Mouse (Mus musculus) liver, postnatal 0 days (tissue): ENCODE results near the gene Th. TPM values are rescaled to one million over a fixed set of nuclear protein-coding genes. Genes with fewer than 3 reads are reported as not detected.

Source experiments
- ATAC-seq: fragments of 200-750 bp; cut with Nextera tagmentation; 2 replicates; pipeline ENCODE4 v1.8.0; 2017; ENCODE audit warnings: mild to moderate bottlenecking, moderate library complexity
- DNase-seq: peaks from one replicate; pipeline ENCODE4 v3.0.0-alpha.2; 2016
- H3K27ac ChIP-seq: fragments of 300-500 bp; sonication (generic); 2 replicates; pipeline ENCODE4 v1.5.1; 2014; ENCODE audit warnings: antibody characterized with exemption, moderate library complexity, mild to moderate bottlenecking, low read depth
- H3K27me3 ChIP-seq: fragments of 300-500 bp; sonication (generic); 2 replicates; pipeline ENCODE4 v1.6.1; 2014; ENCODE audit warnings: low read length, control low read depth, mixed read lengths; ENCODE audit not compliant: insufficient read depth
- H3K36me3 ChIP-seq: fragments of 300-500 bp; sonication (generic); replicated peaks from 2 replicates; pipeline ENCODE4 v1.6.1; 2014; ENCODE audit warnings: mild to moderate bottlenecking, control low read depth, low read length, moderate library complexity, mixed read lengths; ENCODE audit not compliant: insufficient read depth
- H3K4me1 ChIP-seq: fragments of 300-500 bp; sonication (generic); 2 replicates; pipeline ENCODE4 v1.6.1; 2014; ENCODE audit warnings: antibody characterized with exemption, mild to moderate bottlenecking, control low read depth; ENCODE audit not compliant: insufficient read depth
- H3K4me2 ChIP-seq: fragments of 300-500 bp; sonication (generic); 2 replicates; pipeline ENCODE4 v1.6.1; 2014; ENCODE audit warnings: low read depth, mild to moderate bottlenecking, low read length, moderate library complexity, mixed read lengths
- H3K4me3 ChIP-seq: fragments of 300-500 bp; sonication (generic); 2 replicates; pipeline ENCODE4 v1.5.1; 2014; ENCODE audit warnings: low read depth, low read length
- H3K9ac ChIP-seq: fragments of 300-500 bp; sonication (generic); replicated peaks from 2 replicates; pipeline ENCODE4 v1.6.1; 2014; ENCODE audit warnings: mild to moderate bottlenecking, moderate library complexity
- H3K9me3 ChIP-seq: fragments of 300-500 bp; sonication (generic); 2 replicates; pipeline ENCODE4 v1.6.1; 2016; ENCODE audit warnings: mild to moderate bottlenecking, control low read depth, low read length, mixed read lengths
- CTCF ChIP-seq: sonication (generic); IDR thresholded peaks from 2 replicates; pipeline ENCODE4 v1.5.1; 2016; ENCODE audit warnings: antibody characterized with exemption, low read depth
- EP300 ChIP-seq: IDR thresholded peaks from 2 replicates; pipeline ENCODE4 v1.6.1; 2016; ENCODE audit warnings: antibody characterized with exemption, low read depth, mild to moderate bottlenecking
- WGBS: fragments of 180-500 bp; shearing (Covaris S2); extraction: QIAGEN DNeasy Blood & Tissue Kit; methylation state at CpG from one replicate; pipeline ENCODE4 v1.1.7; 2014; ENCODE audit not compliant: insufficient replicate concordance; 5-methylcytosine and 5-hydroxymethylcytosine counted together
- polyA plus RNA-seq: library from polyadenylated mRNA; unstranded; fragments of >200 nt; fragmentation: Nextera tagmentation; extraction: Ambion mirVana; gene quantifications from 2 replicates; pipeline ENCODE4 v1.2.1, GENCODE M21; 2015

The Th gene
- polyA plus RNA-seq, 1 experiment from 2014 or later: not detected

DNA sequence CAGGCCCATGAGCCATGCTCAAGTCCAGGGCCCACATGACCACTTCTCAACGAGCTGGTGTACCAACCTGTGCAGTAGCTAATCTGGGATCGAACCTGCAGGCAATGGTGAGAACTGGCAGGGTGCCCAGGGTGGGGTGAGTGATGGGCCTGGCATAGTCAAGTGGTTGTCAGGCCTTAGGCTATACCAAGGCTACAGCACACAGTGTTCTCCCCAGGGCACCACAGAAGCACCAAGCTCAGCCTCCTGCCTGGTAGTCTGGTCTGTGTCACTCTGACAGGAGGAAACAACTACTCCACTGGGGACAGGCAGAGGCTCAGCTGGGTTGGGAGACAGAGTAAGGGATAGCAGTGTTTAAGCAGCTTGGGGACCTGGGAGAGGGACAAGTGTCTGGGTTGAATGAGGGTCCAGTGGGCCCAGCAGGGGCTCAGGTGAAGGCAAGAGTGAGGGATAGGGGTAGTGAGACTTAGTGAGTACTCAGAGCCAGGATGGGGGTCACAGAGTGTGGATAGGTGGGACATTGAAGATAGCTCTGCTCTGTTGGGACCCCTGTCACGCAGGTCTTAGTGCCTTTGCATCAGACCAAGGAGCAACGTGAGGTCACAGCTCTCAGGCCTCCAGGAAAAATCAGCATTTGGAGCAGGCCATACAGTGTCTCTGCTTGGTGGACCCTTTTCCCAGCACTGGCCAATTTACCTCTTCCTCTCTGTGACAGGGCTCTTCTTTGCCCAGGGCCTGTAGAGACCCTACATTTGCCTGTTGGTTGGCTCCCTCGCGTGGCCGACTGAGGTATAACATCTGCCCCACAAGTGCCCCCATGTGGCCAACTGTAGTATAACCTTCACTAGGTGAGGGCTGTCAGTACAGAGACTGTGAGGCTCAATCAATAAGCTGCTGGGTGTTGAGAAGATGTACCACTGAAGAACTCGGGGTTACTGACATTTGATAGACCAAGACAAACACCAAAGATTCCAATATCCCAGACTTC is 12.0 kb downstream of the Th start:
- peak; percentile 100 for TF ChIP-seq CTCF
- no peak for TF ChIP-seq EP300
- Histone ChIP-seq H3K27me3 (no peaks in the 10 kb centered on the region), H3K4me3 (no peak overlapping the region), H3K27ac (no peak overlapping the region), H3K9me3 (no peaks in the 10 kb centered on the region), H3K36me3 (no peaks in the 10 kb centered on the region), H3K9ac (no peak overlapping the region), H3K4me1 (no peaks in the 10 kb centered on the region), H3K4me2 (no peak overlapping the region)
- 22% methylated on average over 8 of the region's 8 CpGs for WGBS
- ATAC-seq (peak; percentile 77), DNase-seq (peak; percentile 87)

DNA sequence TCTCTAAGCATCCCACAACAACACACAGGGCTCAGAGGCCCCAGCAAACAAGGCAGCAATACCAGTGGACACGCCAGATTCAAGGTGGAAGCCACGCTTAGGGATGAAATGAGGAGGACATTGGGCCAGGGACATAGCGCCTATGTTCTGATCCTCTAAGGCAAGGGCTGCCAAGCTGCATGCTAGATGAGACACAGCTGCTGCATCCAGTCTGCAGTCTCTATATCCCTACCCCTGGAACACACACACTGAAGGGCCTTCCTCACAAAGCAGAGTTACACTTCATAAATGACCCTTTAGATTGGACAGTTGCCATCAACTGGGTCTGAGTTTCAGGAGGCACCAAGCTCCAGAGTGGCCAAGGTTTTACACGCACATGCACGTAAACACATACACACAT is 13.3 kb downstream of the Th start:
- no peaks in the 10 kb centered on the region for H3K27me3 ChIP-seq
- no peak overlapping the region for H3K4me2 ChIP-seq
- H3K4me1 ChIP-seq: no peaks in the 10 kb centered on the region
- no peak for TF ChIP-seq CTCF
- no peak for TF ChIP-seq EP300
- H3K9me3 ChIP-seq: no peaks in the 10 kb centered on the region
- no peaks in the 10 kb centered on the region for H3K36me3 ChIP-seq
- no peak overlapping the region for H3K9ac ChIP-seq
- 78% methylated on average over 5 of the region's 5 CpGs for WGBS
- H3K27ac ChIP-seq: no peak overlapping the region
- DNase-seq (no peak), ATAC-seq (no peak)
- no peak overlapping the region for H3K4me3 ChIP-seq

DNA sequence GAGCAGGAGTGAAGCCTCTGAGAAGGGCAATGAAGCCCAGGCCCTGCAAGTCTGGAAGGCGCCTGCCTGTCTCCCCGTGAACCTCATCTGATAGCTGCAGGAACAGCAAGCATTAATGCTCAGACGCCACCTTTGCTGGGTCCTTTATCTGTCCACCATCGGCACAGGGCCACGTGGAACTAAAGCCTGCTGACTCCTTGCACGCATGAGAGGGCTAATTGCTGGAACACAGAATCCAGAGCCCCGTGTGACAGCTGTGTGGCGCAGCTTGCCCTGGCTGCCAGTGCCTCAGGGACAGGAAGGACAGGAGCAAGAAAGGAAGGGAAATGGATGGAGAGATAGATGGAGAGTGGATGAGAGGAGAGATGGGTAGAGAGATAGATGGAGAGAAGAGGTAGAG is 14.8 kb downstream of the Th start:
- no peak overlapping the region for H3K4me3 ChIP-seq
- no peak overlapping the region for H3K27ac ChIP-seq
- H3K4me1 ChIP-seq: no peaks in the 10 kb centered on the region
- no peak overlapping the region for H3K4me2 ChIP-seq
- no peaks in the 10 kb centered on the region for H3K27me3 ChIP-seq
- H3K36me3 ChIP-seq: no peaks in the 10 kb centered on the region
- 62% methylated on average over 8 of the region's 8 CpGs for WGBS
- no peak for DNase-seq
- ATAC-seq: no peak
- no peak overlapping the region for H3K9ac ChIP-seq
- H3K9me3 ChIP-seq: no peaks in the 10 kb centered on the region
- TF ChIP-seq EP300 (no peak), CTCF (no peak)

DNA sequence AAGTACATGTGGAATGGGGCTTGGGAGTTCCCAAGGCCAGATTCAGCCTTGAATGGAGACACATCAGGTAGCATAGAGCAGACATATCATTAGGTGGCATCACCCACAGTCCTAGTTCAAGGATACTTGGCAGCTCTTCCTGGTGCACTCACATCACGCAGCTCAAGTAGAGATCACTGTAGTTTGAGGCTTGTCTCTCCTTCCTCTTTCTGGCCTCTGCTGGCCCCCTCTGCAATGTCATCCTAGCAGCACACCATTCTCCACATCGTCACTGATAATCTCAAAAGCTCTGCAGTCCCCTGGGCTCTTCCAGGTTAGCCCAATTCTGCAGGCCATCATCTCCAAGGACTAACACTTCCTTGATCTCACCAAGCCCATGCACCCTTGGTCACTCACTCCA is 19.2 kb downstream of the Th start:
- DNase-seq: no peak
- Histone ChIP-seq H3K27ac (no peak overlapping the region), H3K4me2 (no peak overlapping the region), H3K4me1 (no peaks in the 10 kb centered on the region), H3K27me3 (no peaks in the 10 kb centered on the region), H3K9me3 (no peaks in the 10 kb centered on the region), H3K36me3 (no peaks in the 10 kb centered on the region), H3K9ac (no peak overlapping the region), H3K4me3 (no peak overlapping the region)
- TF ChIP-seq EP300 (no peak), CTCF (no peak)
- ATAC-seq: no peak
- WGBS: 55% methylated on average over 2 of the region's 2 CpGs

DNA sequence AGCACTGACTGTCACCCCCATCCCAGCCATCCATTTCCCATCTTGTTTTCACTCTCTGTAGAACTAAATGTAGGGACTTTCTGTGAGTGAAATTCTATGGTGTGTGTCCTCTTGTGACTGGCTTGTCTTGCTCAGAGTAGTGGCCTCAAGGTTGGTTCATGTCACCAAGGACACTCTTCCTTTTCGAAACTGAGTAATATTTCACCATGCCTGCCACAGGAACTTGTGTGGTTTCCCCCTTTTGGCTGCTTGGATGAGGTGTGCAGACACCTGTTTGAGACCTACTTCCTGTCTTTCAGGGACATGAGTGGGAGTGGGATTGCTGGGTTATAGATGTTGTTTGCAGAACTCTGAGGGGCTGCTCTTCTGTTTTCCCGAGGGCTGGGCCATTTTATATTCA is 20.8 kb downstream of the Th start:
- DNase-seq: no peak
- no peaks in the 10 kb centered on the region for H3K36me3 ChIP-seq
- 34% methylated on average over 2 of the region's 2 CpGs for WGBS
- no peaks in the 10 kb centered on the region for H3K27me3 ChIP-seq
- no peak overlapping the region for H3K4me3 ChIP-seq
- no peaks in the 10 kb centered on the region for H3K9me3 ChIP-seq
- no peak overlapping the region for H3K4me2 ChIP-seq
- ATAC-seq: peak; percentile 15; the same call in 1 of the 2 replicates
- H3K27ac ChIP-seq: peak overlapping the region; percentile 39; the same call in 1 of the 2 replicates
- H3K9ac ChIP-seq: no peak overlapping the region
- TF ChIP-seq EP300 (no peak), CTCF (no peak)
- H3K4me1 ChIP-seq: no peaks in the 10 kb centered on the region

DNA sequence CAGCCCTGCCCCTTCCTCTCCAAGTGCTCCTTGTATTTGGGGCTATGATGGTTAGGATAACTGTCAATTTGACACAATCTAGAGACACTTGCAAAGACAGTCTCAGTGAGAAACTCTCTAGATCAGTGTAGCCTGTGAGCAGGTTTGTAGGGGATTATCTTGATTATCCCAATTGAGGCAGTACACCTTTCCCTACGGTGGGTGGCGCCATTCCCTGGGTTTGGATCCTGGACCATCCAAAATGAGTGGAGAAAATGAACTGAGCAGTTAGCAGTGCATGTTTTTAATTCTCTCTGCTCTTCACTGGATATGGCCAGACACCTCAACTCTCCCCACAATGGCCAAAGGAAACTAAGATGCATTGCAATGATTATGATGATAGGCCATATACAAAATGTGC is 21.3 kb downstream of the Th start:
- H3K4me3 ChIP-seq: no peak overlapping the region
- 44% methylated on average over 2 of the region's 2 CpGs for WGBS
- H3K4me1 ChIP-seq: no peaks in the 10 kb centered on the region

More for the DNA sequence above, 21.3 kb downstream of the Th start:
- DNase-seq: no peak
- Histone ChIP-seq H3K27me3 (0 out of 2 replicates have a peak, but pooled peaks cover 3% of the 10 kb centered on the region), H3K36me3 (no peaks in the 10 kb centered on the region), H3K9ac (no peak overlapping the region), H3K27ac (peak overlapping the region; percentile 39; the same call in 1 of the 2 replicates), H3K9me3 (no peaks in the 10 kb centered on the region), H3K4me2 (no peak overlapping the region)
- ATAC-seq: no peak
- TF ChIP-seq EP300 (no peak), CTCF (peak; percentile 31; the same call in 1 of the 2 replicates)
